Mouse (Mus musculus) kidney, adult 2 months (tissue): ENCODE results near the gene Myh7b.

Experiments used
- CTCF ChIP-seq: fragments of 200-500 bp; conservative IDR thresholded peaks from 2 replicates; pipeline ENCODE4 v1.5.1; 2011; ENCODE audit warnings: low read depth, mild to moderate bottlenecking, control low read depth, low read length, moderate library complexity, mixed read lengths; ENCODE audit not compliant: insufficient read depth, insufficient read length
- POLR2A ChIP-seq: fragments of 200-500 bp; IDR thresholded peaks from one replicate; pipeline ENCODE4 v1.6.1; 2011; ENCODE audit warnings: low read depth, low read length, control low read depth

- no peak for TF ChIP-seq POLR2A
- TF ChIP-seq CTCF = no peak
Observed at GRCm38 (mm10) chr2:155683821-155684220, 72.8 kb downstream of the Myh7b start.
